Comparison of ENCODE assay signal across 18 mouse cellular contexts in the genomic region with DNA sequence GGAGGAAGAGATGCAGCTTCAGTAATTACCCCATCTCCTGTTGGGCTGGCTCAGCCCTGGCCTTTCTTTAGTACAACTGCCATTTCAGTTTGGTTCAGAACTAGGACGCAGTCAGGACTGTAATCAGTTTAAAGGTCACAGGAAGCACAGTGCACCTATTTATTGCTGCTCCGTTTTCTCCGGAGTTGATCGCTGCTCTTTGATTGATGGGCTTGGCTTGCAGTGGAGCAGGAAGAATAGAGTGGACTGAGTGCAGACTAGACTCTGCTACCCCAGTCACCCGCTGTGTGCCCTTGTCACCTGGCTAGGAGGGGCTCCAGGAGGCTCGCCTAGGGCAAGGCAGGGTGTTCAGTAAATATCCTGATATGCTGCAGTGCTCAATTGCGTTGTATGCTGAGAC. TPM values are rescaled to one million over a fixed set of nuclear protein-coding genes. Genes with fewer than 3 reads are reported as not detected.
A peak's percentile ranks its signal among the peaks of the same experiment; 100 is the strongest.
DNase-seq lines count a peak whose midpoint lies in the region; ATAC-seq and TF ChIP-seq lines count a peak whose summit lies in the region.
"Had no signal": no experiment of that assay in that cellular context is flagged by ENCODE, and none has a peak within 500 bp of the region (broad histone marks: within the 10 kb centered on the region; RNA-seq: fewer than 3 reads in every experiment).

No protein-coding gene starts in this region.

- no peaks in the 10 kb centered on the region for H3K27me3 ChIP-seq in neural tube, embryonic 11.5 days (ENCODE audit: control insufficient read depth, insufficient read depth, low read length)
- H3K27me3 ChIP-seq in neural tube, embryonic 15.5 days (replicated peaks), result no peaks in the 10 kb centered on the region
- no peaks in the 10 kb centered on the region for H3K27me3 ChIP-seq in intestine, postnatal 0 days (replicated peaks; ENCODE audit: control insufficient read depth, insufficient read depth, low read length)
- H3K27me3 ChIP-seq: liver, embryonic 13.5 days had no signal

- no peaks in the 10 kb centered on the region for H3K9me3 ChIP-seq in neural tube, embryonic 11.5 days (ENCODE audit: control insufficient read depth, low read length)
- H3K9me3 ChIP-seq in neural tube, embryonic 15.5 days (replicated peaks), result no peaks in the 10 kb centered on the region
- no peaks in the 10 kb centered on the region for H3K9me3 ChIP-seq in intestine, postnatal 0 days (ENCODE audit: control insufficient read depth)
- H3K9me3 ChIP-seq: embryonic facial prominence, embryonic 10.5 days; liver, embryonic 13.5 days had no signal

- H3K4me2 ChIP-seq in neural tube, embryonic 11.5 days (ENCODE audit: low read depth), result no peak overlapping the region
- no peak overlapping the region for H3K4me2 ChIP-seq in neural tube, embryonic 15.5 days
- H3K4me2 ChIP-seq in intestine, postnatal 0 days (replicated peaks; ENCODE audit: low read depth), result no peak overlapping the region; the same call in 1 of the 2 replicates
- H3K4me2 ChIP-seq: heart, embryonic 11.5 days; liver, embryonic 13.5 days had no signal

- WGBS in neural tube, embryonic 11.5 days, result 29% methylated on average over 7 of the region's 7 CpGs
- WGBS in neural tube, embryonic 15.5 days, result 32% methylated on average over 7 of the region's 7 CpGs
- 9% methylated on average over 7 of the region's 7 CpGs for WGBS in intestine, postnatal 0 days

- H3K36me3 ChIP-seq in neural tube, embryonic 11.5 days (ENCODE audit: control insufficient read depth, insufficient read depth, low read length), result no peaks in the 10 kb centered on the region
- H3K36me3 ChIP-seq in neural tube, embryonic 15.5 days, result no peaks in the 10 kb centered on the region
- H3K36me3 ChIP-seq in intestine, postnatal 0 days (ENCODE audit: control insufficient read depth, insufficient read depth), result no peaks in the 10 kb centered on the region
- H3K36me3 ChIP-seq: embryonic facial prominence, embryonic 10.5 days; liver, embryonic 13.5 days had no signal

- no peak overlapping the region for H3K27ac ChIP-seq in neural tube, embryonic 11.5 days (ENCODE audit: low read depth, low read length)
- H3K27ac ChIP-seq in neural tube, embryonic 15.5 days (replicated peaks), result no peak overlapping the region
- H3K27ac ChIP-seq in intestine, postnatal 0 days (ENCODE audit: low read depth, low read length), result peak overlapping the region; percentile 70
- H3K27ac ChIP-seq: embryonic facial prominence, embryonic 10.5 days; liver, embryonic 13.5 days had no signal

- no peak for ATAC-seq in neural tube, embryonic 11.5 days (ENCODE audit: insufficient read depth, low FRiP score, low TSS enrichment)
- no peak for ATAC-seq in neural tube, embryonic 15.5 days (ENCODE audit: low FRiP score)
- peak; percentile 94 for ATAC-seq in intestine, postnatal 0 days
- ATAC-seq: forebrain, embryonic 16.5 days; lung, postnatal 0 days had no signal

- peaks cover 3% of the 10 kb centered on the region; the same call in 1 of the 2 replicates for H3K4me1 ChIP-seq in neural tube, embryonic 11.5 days (ENCODE audit: control insufficient read depth, insufficient read depth, low read length)
- peaks cover 4% of the 10 kb centered on the region; the same call in 1 of the 2 replicates for H3K4me1 ChIP-seq in neural tube, embryonic 15.5 days
- peaks cover 2% of the 10 kb centered on the region; the same call in 1 of the 2 replicates for H3K4me1 ChIP-seq in intestine, postnatal 0 days (replicated peaks; ENCODE audit: control insufficient read depth, insufficient read depth, low read length)

- DNase-seq in embryo, embryonic 10 days (ENCODE audit: low spot score), result peak; percentile 13
- DNase-seq in embryo, embryonic 10.5 days (ENCODE audit: low spot score), result no peak
- DNase-seq in neural tube, embryonic 11.5 days (ENCODE audit: low spot score), result peak; percentile 14
- DNase-seq in right cerebral cortex, postnatal 10 days (ENCODE audit: low spot score in 2 of 2), result no peak
- no peak for DNase-seq in lung, postnatal 10 days
- DNase-seq: cerebellum, postnatal 14 days; gastrocnemius, postnatal 36 days; kidney, postnatal 10 days; layer of hippocampus, adult 9-11 months; liver, embryonic 13.5 days; right cerebral cortex, postnatal 14 days had no signal

- no peak overlapping the region for H3K9ac ChIP-seq in neural tube, embryonic 11.5 days (ENCODE audit: low read length)
- no peak overlapping the region for H3K9ac ChIP-seq in neural tube, embryonic 15.5 days (replicated peaks)
- H3K9ac ChIP-seq in intestine, postnatal 0 days (ENCODE audit: low read depth, low read length), result no peak overlapping the region
- H3K9ac ChIP-seq: liver, embryonic 13.5 days had no signal

- no peak overlapping the region for H3K4me3 ChIP-seq in neural tube, embryonic 11.5 days (ENCODE audit: low read depth, low read length)
- no peak overlapping the region for H3K4me3 ChIP-seq in neural tube, embryonic 15.5 days (replicated peaks)
- no peak overlapping the region for H3K4me3 ChIP-seq in intestine, postnatal 0 days (ENCODE audit: low read depth, low read length)
- H3K4me3 ChIP-seq: embryonic facial prominence, embryonic 10.5 days; erythroblast, embryonic 14.5 days; liver, embryonic 13.5 days had no signal

- TF ChIP-seq CTCF in intestine, postnatal 0 days (IDR thresholded peaks at IDR 0.05; ENCODE audit: low read depth), result no peak

RNA-seq across cellular contexts. Expression of a gene that starts 51.8 kb away (rescaled TPM):
- polyA plus RNA-seq in neural tube, embryonic 11.5 days (2014; fragmentation: Nextera tagmentation; extraction: Ambion mirVana), result 17.8 and 19.6 TPM in 2 replicates
- polyA plus RNA-seq in neural tube, embryonic 15.5 days (2015; fragmentation: Nextera tagmentation; extraction: Ambion mirVana), result 5.2 and 6.6 TPM in 2 replicates
- polyA plus RNA-seq in intestine, postnatal 0 days (2015; fragmentation: Nextera tagmentation; extraction: Ambion mirVana), result 0.66 and 1.5 TPM in 2 replicates

Comparison
In these comparisons a context has a peak if more than half of its experiments do, and no peak if none do; other contexts are left out.
1. DNase-seq: peak in embryo, embryonic 10 days (single experiment) and neural tube, embryonic 11.5 days (single experiment); none in embryo, embryonic 10.5 days (single experiment), right cerebral cortex, postnatal 10 days (0 of 2) and lung, postnatal 10 days (single experiment).